Mouse (Mus musculus): Measurements from ENCODE around the gene D17Wsu92e. TPM values are rescaled to one million over a fixed set of nuclear protein-coding genes. Genes with fewer than 3 reads are reported as not detected.

D17Wsu92e gene
- total RNA-seq, 1 experiment from 2014 or later = 76.8 TPM

GRCm38 (mm10) chr17:27796780-27797179 is 23.7 kb downstream of the D17Wsu92e start:
- ATAC-seq (ENCODE audit: extremely low read depth, insufficient number of reproducible peaks, low FRiP score, poor library complexity, severe bottlenecking) = no peak

DNA sequence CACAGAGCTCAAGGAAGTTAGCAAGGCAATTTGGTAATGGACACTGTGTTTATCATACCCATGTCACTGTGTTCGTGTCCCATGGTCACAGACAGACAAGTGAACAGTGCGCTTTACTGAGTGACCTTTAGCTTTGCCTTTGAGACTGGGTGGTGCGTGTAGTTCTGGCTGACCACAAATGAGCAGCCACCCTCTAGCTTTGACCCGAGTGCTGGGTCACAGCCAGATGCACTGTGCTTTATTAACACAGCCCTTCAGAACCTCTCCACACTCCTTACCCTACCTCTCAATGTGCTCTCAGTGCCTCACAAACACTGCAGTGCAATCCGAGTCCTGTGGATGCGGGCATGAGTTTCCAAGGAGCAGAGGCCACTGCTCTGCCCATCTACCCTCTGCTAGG is 27.3 kb downstream of the D17Wsu92e start:
- no peak for ATAC-seq (ENCODE audit: extremely low read depth, insufficient number of reproducible peaks, low FRiP score, poor library complexity, severe bottlenecking)

DNA sequence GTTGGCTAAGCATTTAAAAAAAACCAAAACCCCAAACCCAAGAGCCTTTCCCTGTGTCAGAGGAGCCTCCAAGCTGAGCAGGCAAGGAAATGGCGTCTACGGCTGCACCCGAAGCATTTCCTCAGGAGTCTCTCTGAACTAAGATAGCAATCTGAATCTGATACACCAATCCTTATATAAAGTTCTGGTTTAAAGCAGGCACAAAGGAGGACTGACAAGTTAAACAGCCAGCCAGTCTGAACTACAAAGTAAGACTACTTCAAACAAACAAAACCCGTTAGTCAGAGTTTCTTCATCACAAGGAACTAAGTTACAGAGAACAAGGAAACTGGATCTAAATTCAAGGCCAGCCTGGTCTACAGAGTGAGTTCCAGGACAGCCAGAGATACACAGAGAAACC is 27.9 kb downstream of the D17Wsu92e start:
- no peak for ATAC-seq (ENCODE audit: extremely low read depth, insufficient number of reproducible peaks, low FRiP score, poor library complexity, severe bottlenecking)

GRCm38 (mm10) chr17:27791556-27791955 is 28.9 kb downstream of the D17Wsu92e start:
- ATAC-seq (ENCODE audit: extremely low read depth, insufficient number of reproducible peaks, low FRiP score, poor library complexity, severe bottlenecking) = no peak

DNA sequence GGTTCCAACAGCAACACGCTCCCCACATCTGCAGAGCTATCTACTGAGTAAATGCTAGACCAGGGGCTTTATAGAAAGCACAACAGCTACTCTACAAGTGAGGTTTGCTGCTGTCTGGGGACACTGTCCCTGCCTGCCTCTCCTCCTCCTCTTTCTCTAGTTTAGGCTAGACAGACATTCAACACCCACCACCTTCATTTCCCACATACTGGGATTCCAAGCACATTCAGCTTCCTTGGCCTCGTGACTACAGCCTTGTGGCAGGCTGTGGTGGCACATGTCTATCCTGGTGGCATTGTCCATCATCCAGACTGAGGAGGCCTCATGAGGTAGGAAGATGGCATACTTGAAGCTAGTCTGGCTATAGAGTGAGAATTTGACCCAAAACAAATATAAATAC is 29.5 kb downstream of the D17Wsu92e start:
- ATAC-seq (ENCODE audit: extremely low read depth, insufficient number of reproducible peaks, low FRiP score, poor library complexity, severe bottlenecking) = no peak

DNA sequence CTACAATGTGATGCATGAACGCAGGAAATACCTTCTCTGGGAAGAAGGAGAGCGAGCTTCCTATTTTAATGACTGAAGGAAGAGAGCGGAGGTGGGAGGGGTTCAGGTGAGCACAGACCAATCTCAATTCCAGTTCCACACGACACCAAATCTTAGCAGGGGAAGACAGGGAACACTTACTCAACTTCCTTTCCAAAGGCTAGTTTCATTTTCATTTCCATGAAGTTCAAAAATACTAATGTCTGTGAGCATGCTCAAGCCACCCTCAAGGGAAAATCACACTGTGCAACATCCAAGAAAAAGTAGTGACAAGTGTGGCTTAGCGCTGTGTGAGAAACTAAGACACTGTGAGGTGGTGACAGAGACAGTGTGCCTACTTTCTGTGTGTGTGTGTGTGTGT is 30.4 kb downstream of the D17Wsu92e start:
- no peak for ATAC-seq (ENCODE audit: extremely low read depth, insufficient number of reproducible peaks, low FRiP score, poor library complexity, severe bottlenecking)

DNA sequence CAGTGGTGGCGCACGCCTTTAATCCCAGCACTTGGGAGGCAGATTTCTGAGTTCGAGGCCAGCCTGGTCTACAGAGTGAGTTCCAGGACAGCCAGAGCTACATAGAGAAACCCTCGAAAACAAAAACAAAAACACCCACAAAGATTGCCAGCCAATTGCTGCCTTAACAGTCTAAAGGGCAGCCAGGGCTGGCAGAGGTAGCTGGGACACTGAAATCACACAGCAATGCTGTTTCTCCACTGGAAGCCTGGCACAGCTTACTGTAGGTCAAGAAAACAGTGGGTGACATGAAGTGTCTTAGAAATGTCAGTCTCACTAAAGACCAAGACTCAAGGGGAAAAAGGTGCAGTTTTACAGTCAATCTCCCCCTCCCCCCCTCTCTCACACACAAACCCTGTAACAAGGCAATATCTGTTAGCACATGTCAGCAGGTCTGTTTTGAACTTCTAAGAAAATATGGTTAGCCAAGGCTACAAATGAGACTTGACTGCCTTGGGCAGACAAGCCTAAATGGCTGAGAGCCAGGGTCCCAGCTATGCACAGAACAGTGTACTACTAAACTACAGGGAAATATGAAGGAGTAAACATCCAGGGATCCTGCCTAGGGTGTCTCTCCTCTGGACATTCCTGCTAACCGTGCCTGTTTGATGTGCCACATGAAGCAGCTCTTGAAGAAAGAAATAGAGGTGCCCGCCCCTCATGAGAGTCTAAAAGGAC is 31.8 kb downstream of the D17Wsu92e start:
- no peak for ATAC-seq (ENCODE audit: extremely low read depth, insufficient number of reproducible peaks, low FRiP score, poor library complexity, severe bottlenecking)

DNA sequence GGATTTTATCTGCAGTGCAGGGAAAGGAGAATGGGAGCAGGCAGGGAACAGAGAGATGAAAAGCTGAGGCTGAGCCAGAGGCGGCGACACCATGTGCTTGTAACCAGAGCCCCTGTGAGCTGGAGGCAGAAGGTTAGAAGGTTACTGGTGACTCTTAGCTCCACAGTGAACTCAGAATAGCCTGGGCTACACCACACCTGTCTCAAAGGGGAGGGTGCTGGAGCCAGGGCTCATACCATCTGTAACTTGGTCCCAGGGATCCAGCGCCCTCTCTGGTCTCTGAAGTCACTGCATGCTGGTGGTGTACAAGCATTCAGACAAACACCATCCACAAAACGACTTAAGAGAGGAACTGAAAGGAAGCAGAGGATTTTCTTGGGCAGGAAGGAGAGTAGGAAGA is 36.9 kb downstream of the D17Wsu92e start:
- no peak for ATAC-seq (ENCODE audit: extremely low read depth, insufficient number of reproducible peaks, low FRiP score, poor library complexity, severe bottlenecking)

DNA sequence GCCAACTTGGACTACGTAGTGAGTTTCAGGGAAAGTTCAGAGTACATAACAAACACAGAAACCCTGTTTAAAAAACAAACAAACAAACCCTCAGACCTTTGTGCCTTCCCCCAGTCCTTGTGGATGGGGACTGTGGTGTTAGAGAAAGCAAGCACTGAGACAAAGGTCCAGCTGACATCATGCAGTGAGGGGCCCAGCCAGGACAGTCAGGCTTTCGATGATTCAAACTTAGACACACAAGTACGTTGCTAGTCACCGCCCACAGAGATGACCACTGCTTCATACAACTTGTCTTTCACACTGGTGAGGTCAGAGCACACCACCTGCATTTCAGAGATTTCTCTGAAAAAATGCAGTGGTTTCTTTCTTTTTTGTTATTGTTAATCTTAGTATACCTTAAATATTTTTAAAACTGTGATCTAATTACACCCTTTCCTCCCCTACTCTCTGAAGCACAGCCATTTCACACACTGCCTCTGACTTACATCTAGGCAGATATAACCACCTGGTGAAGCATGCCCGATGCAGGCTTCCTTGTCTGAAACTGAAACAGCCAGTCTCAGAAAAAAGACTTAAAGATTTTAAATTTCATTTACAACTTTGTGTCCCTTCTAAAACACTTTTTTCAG is 39.3 kb downstream of the D17Wsu92e start:
- no peak for ATAC-seq (ENCODE audit: extremely low read depth, insufficient number of reproducible peaks, low FRiP score, poor library complexity, severe bottlenecking)

- no peak for ATAC-seq (ENCODE audit: extremely low read depth, insufficient number of reproducible peaks, low FRiP score, poor library complexity, severe bottlenecking)
Measured at GRCm38 (mm10) chr17:27779755-27780154, 40.7 kb downstream of the D17Wsu92e start.

GRCm38 (mm10) chr17:27778671-27779355 is 41.6 kb downstream of the D17Wsu92e start:
- ATAC-seq (ENCODE audit: extremely low read depth, insufficient number of reproducible peaks, low FRiP score, poor library complexity, severe bottlenecking) = no peak

DNA sequence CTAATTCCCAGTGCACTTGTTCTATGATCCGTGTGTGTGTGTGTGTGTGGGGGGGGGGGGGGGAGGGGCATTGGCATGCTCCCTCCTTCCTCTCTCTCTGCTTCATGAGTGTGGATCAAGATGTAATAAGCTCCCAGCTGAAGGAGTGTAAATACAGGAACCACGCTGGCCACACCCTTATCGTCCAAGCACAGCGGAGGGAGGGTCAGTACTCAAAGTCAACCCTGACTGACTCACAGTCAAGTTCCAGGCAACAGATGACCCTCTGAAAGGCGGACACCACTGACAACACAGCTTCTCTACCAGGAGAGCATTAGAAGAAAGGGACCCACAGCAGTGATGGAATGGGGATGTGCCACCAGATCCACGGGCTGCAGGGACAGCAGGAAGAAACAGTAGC is 42.6 kb downstream of the D17Wsu92e start:
- no peak for ATAC-seq (ENCODE audit: extremely low read depth, insufficient number of reproducible peaks, low FRiP score, poor library complexity, severe bottlenecking)

GRCm38 (mm10) chr17:27774198-27774597 is 46.2 kb downstream of the D17Wsu92e start:
- ATAC-seq (ENCODE audit: extremely low read depth, insufficient number of reproducible peaks, low FRiP score, poor library complexity, severe bottlenecking) = no peak

DNA sequence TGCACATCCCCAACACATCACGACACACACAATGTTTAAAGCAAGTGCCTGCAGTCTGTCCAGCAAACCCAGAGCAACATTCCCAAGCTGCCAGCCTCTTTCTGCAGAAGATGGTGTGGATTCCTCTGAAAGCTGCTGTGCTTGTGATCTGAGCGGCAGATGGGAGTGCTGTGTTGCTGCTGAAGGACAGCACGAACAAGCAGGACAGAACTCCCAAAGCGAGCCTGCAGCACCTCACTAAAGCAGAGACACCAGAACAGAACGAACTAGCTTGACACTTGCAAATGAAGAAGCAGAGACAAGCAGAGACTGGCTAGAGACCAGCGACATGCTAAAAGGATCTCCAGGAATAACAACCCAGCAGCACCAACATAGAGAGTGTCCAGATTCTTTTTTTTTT is 48.8 kb downstream of the D17Wsu92e start:
- ATAC-seq (ENCODE audit: extremely low read depth, insufficient number of reproducible peaks, low FRiP score, poor library complexity, severe bottlenecking) = no peak

GRCm38 (mm10) chr17:27768817-27769542 is 51.5 kb downstream of the D17Wsu92e start:
- no peak for ATAC-seq (ENCODE audit: extremely low read depth, insufficient number of reproducible peaks, low FRiP score, poor library complexity, severe bottlenecking)

DNA sequence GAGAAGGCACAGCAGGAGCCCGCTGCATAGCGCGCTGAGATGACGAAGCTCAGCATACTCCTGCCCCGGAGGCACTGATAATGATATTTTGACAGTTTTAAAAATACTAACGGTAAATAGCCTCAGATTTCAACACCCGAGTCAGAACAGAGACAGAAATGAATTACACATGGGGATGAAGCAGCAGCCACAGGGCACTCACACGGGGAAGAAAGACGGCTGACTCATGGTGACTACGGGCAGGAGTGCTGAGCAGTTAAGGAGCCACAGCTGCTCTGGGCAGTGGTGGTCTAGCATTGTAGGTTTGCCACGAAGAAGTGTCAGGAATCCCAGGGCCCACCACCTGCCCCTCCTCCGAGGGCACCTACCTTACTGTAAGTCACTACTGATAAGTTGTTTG is 52.9 kb downstream of the D17Wsu92e start:
- ATAC-seq (ENCODE audit: extremely low read depth, insufficient number of reproducible peaks, low FRiP score, poor library complexity, severe bottlenecking) = no peak

DNA sequence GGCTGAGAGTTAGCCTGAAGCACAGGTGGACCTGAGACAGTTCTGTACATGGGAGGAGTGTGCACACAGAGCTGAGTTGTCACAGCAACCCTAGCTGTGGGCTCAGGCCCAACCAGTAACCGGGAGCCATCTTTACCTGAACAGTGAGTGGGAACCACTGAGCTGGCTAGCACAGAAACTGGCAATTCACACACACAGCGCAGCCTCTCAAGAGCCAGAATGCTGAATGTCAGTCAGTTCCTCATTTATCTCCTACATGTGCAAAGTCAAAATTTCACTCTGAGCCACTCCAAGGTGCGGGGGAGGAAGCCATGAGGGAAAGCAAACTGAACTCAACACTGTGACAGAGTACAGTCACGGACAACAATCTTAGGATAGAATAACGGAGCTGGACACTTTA is 53.3 kb downstream of the D17Wsu92e start:
- ATAC-seq (ENCODE audit: extremely low read depth, insufficient number of reproducible peaks, low FRiP score, poor library complexity, severe bottlenecking) = no peak

GRCm38 (mm10) chr17:27765066-27765465 is 55.4 kb downstream of the D17Wsu92e start:
- ATAC-seq (ENCODE audit: extremely low read depth, insufficient number of reproducible peaks, low FRiP score, poor library complexity, severe bottlenecking) = no peak

DNA sequence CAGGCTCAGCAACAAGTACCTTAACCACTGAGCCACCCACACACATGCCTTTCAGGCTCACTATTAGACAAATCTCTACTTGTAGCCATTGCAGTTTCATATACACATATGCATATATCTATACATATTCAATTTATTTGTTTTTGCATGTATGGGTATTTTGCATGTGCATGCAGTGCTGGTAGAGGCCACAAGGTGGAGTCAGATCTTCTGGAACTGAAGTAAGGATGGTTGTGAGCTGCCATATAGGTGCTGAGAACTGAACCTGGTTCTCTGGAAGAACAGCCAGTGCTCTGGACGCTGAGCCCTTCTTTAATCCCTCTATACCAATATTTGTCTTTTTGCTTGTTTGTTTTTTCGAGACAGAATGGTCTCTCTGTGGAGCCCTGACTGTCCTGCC is 56.0 kb downstream of the D17Wsu92e start:
- ATAC-seq (ENCODE audit: extremely low read depth, insufficient number of reproducible peaks, low FRiP score, poor library complexity, severe bottlenecking) = no peak

- ATAC-seq (ENCODE audit: extremely low read depth, insufficient number of reproducible peaks, low FRiP score, poor library complexity, severe bottlenecking) = no peak
Measured at GRCm38 (mm10) chr17:27762884-27763283, 57.6 kb downstream of the D17Wsu92e start.
